Mouse (Mus musculus): ENCODE data around the gene Zfp652. TPM values are rescaled to one million over a fixed set of nuclear protein-coding genes. Genes with fewer than 3 reads are reported as not detected.

Gene Zfp652
- total RNA-seq, 2 experiments from 2014 or later = 105 to 128 TPM

GRCm38 (mm10) chr11:95807884-95808283, 95.4 kb downstream of the Zfp652 start:
- no peak for DNase-seq (ENCODE audit: low spot score)

- DNase-seq (ENCODE audit: low spot score) = peak; percentile 82
Observed at GRCm38 (mm10) chr11:95808448-95809011, 96.1 kb downstream of the Zfp652 start.

GRCm38 (mm10) chr11:95809603-95810002, 97.1 kb downstream of the Zfp652 start:
- DNase-seq (ENCODE audit: low spot score) = no peak

GRCm38 (mm10) chr11:95810828-95811227, 98.4 kb downstream of the Zfp652 start:
- no peak for DNase-seq (ENCODE audit: low spot score)

- no peak for DNase-seq (ENCODE audit: low spot score)
Observed at GRCm38 (mm10) chr11:95811741-95812140, 99.3 kb downstream of the Zfp652 start.

GRCm38 (mm10) chr11:95812224-95812623, 99.8 kb downstream of the Zfp652 start:
- no peak for DNase-seq (ENCODE audit: low spot score)

- DNase-seq (ENCODE audit: low spot score) = no peak
Observed at GRCm38 (mm10) chr11:95814101-95814500, 101.6 kb downstream of the Zfp652 start.

- peak; percentile 62 for DNase-seq (ENCODE audit: low spot score)
Observed at GRCm38 (mm10) chr11:95814857-95815256, 102.4 kb downstream of the Zfp652 start.

- DNase-seq (ENCODE audit: low spot score) = no peak
Observed at GRCm38 (mm10) chr11:95815412-95815811, 102.9 kb downstream of the Zfp652 start.

- no peak for DNase-seq (ENCODE audit: low spot score)
Observed at GRCm38 (mm10) chr11:95819138-95819537, 106.7 kb downstream of the Zfp652 start.

- DNase-seq (ENCODE audit: low spot score) = no peak
Observed at GRCm38 (mm10) chr11:95821511-95821910, 109.0 kb downstream of the Zfp652 start.

GRCm38 (mm10) chr11:95822437-95822836, 110.0 kb downstream of the Zfp652 start:
- DNase-seq (ENCODE audit: low spot score) = no peak

GRCm38 (mm10) chr11:95824071-95824876, 111.8 kb downstream of the Zfp652 start, which contains the start of gene Phospho1:
Gene Phospho1, plus strand, starts transcription at chr11:95824499.
- DNase-seq (ENCODE audit: low spot score) = peak; percentile 93

- DNase-seq (ENCODE audit: low spot score) = peak; percentile 91
Observed at GRCm38 (mm10) chr11:95824877-95825243, 112.4 kb downstream of the Zfp652 start.

GRCm38 (mm10) chr11:95825625-95826024, 113.2 kb downstream of the Zfp652 start:
- no peak for DNase-seq (ENCODE audit: low spot score)

- DNase-seq (ENCODE audit: low spot score) = no peak
Observed at GRCm38 (mm10) chr11:95826317-95827167, 114.1 kb downstream of the Zfp652 start.

GRCm38 (mm10) chr11:95827168-95827447, 114.6 kb downstream of the Zfp652 start:
- DNase-seq (ENCODE audit: low spot score) = no peak

GRCm38 (mm10) chr11:95827464-95828085, 115.1 kb downstream of the Zfp652 start:
- peak; percentile 77 for DNase-seq (ENCODE audit: low spot score)

- DNase-seq (ENCODE audit: low spot score) = no peak
Observed at GRCm38 (mm10) chr11:95828181-95828964, 115.9 kb downstream of the Zfp652 start.

- no peak for DNase-seq (ENCODE audit: low spot score)
Observed at GRCm38 (mm10) chr11:95829526-95830050, 117.1 kb downstream of the Zfp652 start.
